Mouse (Mus musculus): Measurements from ENCODE around the gene Rad18.
A peak's percentile ranks its signal among the peaks of the same experiment; 100 is the strongest.

Gene Rad18

GRCm38 (mm10) chr6:112684065-112684464, 12.4 kb downstream of the Rad18 start:
- peak; percentile 21 for DNase-seq (ENCODE audit: low spot score)

GRCm38 (mm10) chr6:112632071-112632470, 64.4 kb downstream of the Rad18 start:
- no peak for DNase-seq (ENCODE audit: low spot score)

- no peak for DNase-seq (ENCODE audit: low spot score)
Measured at GRCm38 (mm10) chr6:112630291-112630690, 66.2 kb downstream of the Rad18 start.

- DNase-seq (ENCODE audit: low spot score): no peak
Measured at GRCm38 (mm10) chr6:112628301-112628700, 68.2 kb downstream of the Rad18 start.

DNA sequence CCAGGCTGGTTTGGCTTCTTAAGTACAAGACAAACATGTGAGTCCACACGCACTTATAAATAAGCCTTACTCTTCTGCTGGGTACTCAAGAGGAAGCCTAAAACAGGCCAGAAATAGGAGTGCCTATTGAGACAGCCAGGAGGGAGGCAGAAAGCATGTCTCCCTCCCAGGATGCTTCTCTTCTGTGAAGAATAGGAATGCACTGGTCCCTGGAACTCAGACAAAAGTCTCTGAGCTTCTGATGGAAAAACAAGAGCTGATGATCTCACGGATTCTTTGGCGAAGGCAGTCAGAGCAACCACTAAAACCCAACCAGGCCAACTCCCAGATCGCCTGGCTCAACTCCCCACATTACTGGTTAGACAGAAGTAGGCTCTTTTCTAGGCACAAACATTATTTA, 74.2 kb downstream of the Rad18 start:
- no peak for DNase-seq (ENCODE audit: low spot score)

- DNase-seq (ENCODE audit: low spot score): no peak
Measured at GRCm38 (mm10) chr6:112620027-112620426, 76.5 kb downstream of the Rad18 start.

GRCm38 (mm10) chr6:112617728-112618318, 78.7 kb downstream of the Rad18 start:
- no peak for DNase-seq (ENCODE audit: low spot score)

GRCm38 (mm10) chr6:112609027-112609426, 87.5 kb downstream of the Rad18 start:
- no peak for DNase-seq (ENCODE audit: low spot score)

- no peak for DNase-seq (ENCODE audit: low spot score)
Measured at GRCm38 (mm10) chr6:112603866-112604265, 92.6 kb downstream of the Rad18 start.

GRCm38 (mm10) chr6:112594971-112595370, 101.5 kb downstream of the Rad18 start:
- no peak for DNase-seq (ENCODE audit: low spot score)

DNA sequence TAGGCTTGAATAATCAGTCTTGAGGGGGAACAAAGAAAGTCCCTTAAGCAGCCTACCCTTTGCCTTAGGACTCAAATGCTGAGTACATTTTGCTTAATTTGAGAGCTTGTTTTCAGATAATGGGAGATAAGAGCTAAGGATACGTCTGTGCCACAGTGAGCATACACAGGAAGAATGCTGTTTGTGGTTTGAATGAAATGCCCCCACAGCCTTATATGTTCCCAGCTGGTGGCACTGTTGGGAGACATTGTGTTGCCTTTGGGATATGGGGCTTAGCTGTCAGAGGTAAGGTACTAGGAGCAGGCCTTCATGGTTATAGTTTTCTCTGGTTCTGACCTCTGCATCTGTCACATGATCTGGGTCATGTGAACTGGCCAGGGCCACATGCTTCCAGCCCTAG, 108.6 kb downstream of the Rad18 start:
- DNase-seq (ENCODE audit: low spot score): no peak

GRCm38 (mm10) chr6:112586999-112587398, 109.5 kb downstream of the Rad18 start:
- DNase-seq (ENCODE audit: low spot score): no peak

GRCm38 (mm10) chr6:112584961-112585360, 111.5 kb downstream of the Rad18 start:
- no peak for DNase-seq (ENCODE audit: low spot score)

GRCm38 (mm10) chr6:112582022-112582421, 114.5 kb downstream of the Rad18 start:
- no peak for DNase-seq (ENCODE audit: low spot score)

DNA sequence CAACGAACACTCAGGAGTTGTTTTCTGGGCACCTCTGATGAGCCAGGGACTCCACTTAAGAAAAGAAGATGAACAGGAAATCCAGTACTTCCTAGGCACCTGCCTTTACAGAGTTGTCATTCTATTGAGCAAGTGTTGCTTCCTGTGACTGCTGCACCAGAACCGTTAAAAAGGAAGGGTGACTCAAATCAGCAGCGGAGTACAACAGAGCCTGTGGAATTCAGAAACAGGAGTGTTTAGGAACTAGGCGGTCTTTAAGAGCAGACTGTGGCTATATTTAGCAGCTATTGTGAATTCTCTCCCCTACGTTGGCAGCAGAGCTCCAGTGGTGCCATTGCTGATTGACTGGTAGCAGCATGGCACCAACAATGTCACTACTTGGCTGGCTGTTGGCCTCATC, 119.3 kb downstream of the Rad18 start:
- no peak for DNase-seq (ENCODE audit: low spot score)

- no peak for DNase-seq (ENCODE audit: low spot score)
Measured at GRCm38 (mm10) chr6:112574558-112574957, 121.9 kb downstream of the Rad18 start.

DNA sequence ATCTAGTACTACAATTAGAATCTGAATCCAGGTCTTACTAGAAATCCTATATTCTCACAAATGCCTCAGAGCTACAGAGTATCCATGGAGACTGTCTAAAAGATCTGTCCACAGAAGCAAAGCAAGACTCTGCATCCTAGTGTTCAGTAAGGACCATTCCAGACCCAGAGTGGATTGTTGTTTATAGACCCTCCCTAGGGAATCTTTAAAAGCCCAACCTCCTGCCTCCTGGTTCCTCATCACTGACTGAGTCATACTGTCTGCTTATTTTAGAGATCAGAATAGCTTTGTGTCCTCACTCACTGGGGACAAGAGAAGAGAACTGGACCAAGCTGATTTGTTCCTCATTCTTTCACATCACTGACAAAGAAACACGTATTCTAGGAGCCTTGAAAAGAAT, 126.1 kb downstream of the Rad18 start:
- DNase-seq (ENCODE audit: low spot score): no peak

Data from c-Kit-positive CD71-positive TER-119-positive erythroid progenitor cells, embryonic 14.5 days (primary cell).